Mouse (Mus musculus): ENCODE results near the gene Clic3.

DNA sequence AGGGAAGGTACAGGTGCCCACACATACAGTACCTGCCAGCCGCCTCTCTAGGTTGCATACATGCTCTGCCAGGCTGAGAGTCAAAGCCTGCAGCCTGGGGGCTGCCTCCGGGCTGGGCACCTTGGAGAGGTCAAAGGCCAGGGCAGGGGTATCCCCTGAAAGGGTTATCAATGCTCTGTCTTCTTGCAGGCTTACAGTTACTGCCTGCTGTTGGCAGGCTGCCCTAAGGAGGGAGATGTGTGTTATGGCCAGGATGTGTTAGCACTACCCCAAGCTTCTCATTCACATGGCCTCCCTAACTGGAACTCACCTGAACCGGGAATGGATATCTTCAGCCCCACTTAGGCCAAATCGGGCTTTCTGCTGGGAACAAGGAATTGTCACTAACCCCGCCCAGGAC lies 3.5 kb downstream of the Clic3 start:
- no peak for TF ChIP-seq E2F4 (IDR thresholded peaks at IDR 0.05; ENCODE audit: insufficient replicate concordance, low read depth, low read length)
- TF ChIP-seq POLR2A (IDR thresholded peaks at IDR 0.05; ENCODE audit: low read depth, low read length) = no peak
- TF ChIP-seq ZC3H11A (IDR thresholded peaks at IDR 0.05; ENCODE audit: low read depth, low read length) = no peak
- no peak for TF ChIP-seq MXI1 (IDR thresholded peaks at IDR 0.05; ENCODE audit: low read depth, low read length)
- TF ChIP-seq CHD2 (IDR thresholded peaks at IDR 0.05; ENCODE audit: low read length) = no peak
- TF ChIP-seq CTCF (conservative IDR thresholded peaks at IDR 0.05 in 1 of 2, IDR thresholded peaks at IDR 0.05 in 1 of 2; ENCODE audit: low read depth in 2 of 2, low read length in 2 of 2) = no peak
- no peak for TF ChIP-seq ZNF384 (IDR thresholded peaks at IDR 0.05; ENCODE audit: low read depth, low read length)
- TF ChIP-seq TCF12 (IDR thresholded peaks at IDR 0.05; ENCODE audit: low read depth, low read length) = no peak
- no peak for TF ChIP-seq HCFC1 (IDR thresholded peaks at IDR 0.05; ENCODE audit: low read depth, low read length)
- TF ChIP-seq NELFE (IDR thresholded peaks at IDR 0.05; ENCODE audit: low read depth, low read length) = no peak
- TF ChIP-seq SMC3 (IDR thresholded peaks at IDR 0.05; ENCODE audit: low read depth, low read length) = no peak
- TF ChIP-seq POLR2AphosphoS2 (IDR thresholded peaks at IDR 0.05; ENCODE audit: low read depth, low read length) = no peak

All from CH12.LX (cell line).